ENCODE assay signal across 8 mouse cellular contexts in the genomic region with DNA sequence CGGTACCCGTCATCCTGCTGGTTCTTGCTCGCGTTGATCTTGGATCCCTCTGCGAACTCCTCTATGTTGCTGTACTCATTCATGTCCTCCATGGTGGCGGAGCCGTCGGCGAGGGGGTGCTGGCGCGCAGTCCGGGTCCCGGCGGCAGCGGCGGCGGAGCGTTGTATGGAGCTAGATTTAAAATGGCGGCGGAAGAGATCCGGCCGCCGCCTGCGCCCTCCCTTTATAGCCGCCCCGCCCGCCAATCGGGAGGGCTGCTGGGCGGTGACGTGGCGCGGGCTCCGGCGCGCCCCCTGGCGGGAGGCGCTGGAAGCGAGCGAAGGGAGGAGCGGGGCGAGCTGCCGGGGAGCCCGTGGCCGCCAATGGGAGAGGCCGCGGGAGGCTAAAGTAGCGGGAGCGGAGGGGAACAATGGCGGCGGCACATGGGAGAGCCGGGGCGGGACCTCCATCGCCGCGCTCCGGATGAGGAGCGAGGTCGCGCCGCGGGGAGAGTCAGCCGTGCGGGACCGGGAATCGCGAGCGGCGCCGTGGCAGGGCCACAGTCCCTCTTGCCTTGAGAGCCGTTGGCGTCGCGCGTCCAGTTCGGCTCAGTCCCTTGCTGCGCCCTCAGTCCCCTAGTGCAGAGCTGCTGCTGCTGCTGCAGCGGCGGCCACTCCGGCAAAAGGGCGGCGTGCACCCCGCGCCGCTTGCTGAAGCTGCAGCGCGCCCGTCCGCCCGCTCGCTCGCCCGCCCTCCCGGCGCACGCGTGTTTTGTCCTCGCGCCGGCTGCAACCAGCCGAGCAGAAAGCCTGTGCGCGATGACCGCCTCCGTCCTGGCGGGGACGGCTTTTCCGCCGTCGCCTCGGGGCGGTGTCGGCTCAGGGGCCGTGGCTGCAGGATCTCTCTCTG. TPM values are rescaled to one million over a fixed set of nuclear protein-coding genes. Genes with fewer than 3 reads are reported as not detected.
DNase-seq lines count a peak whose midpoint lies in the region; ATAC-seq and TF ChIP-seq lines count a peak whose summit lies in the region.

No protein-coding gene starts in this region.

- peak; percentile 78 for ATAC-seq in embryonic facial prominence, embryonic 14.5 days (ENCODE audit: low read depth)
- ATAC-seq in limb, embryonic 13.5 days (ENCODE audit: low FRiP score, low read depth): peak; percentile 79
- peak; percentile 79 for ATAC-seq in midbrain, embryonic 15.5 days (replicated peaks)

- TF ChIP-seq POLR2A in bone marrow, adult 2 months (IDR thresholded peaks at IDR 0.05; ENCODE audit: borderline replicate concordance, control insufficient read depth, low read depth, low read length): peak; percentile 64; the same call in 1 of the 2 replicates

- peaks cover 35% of the 10 kb centered on the region for H3K36me3 ChIP-seq in embryonic facial prominence, embryonic 14.5 days (ENCODE audit: control insufficient read depth, insufficient read depth, low read length)
- peaks cover 37% of the 10 kb centered on the region for H3K36me3 ChIP-seq in limb, embryonic 13.5 days
- peaks cover 12% of the 10 kb centered on the region; the same call in 1 of the 2 replicates for H3K36me3 ChIP-seq in midbrain, embryonic 15.5 days (replicated peaks)

- no peaks in the 10 kb centered on the region for H3K27me3 ChIP-seq in embryonic facial prominence, embryonic 14.5 days (replicated peaks; ENCODE audit: control insufficient read depth, insufficient read depth, low read length)
- H3K27me3 ChIP-seq in limb, embryonic 13.5 days: no peaks in the 10 kb centered on the region
- no peaks in the 10 kb centered on the region for H3K27me3 ChIP-seq in midbrain, embryonic 15.5 days (replicated peaks)

- peak; percentile 92 for DNase-seq in 416B (ENCODE audit: low read depth)
- peak; percentile 93 for DNase-seq in embryonic facial prominence, embryonic 14.5 days (ENCODE audit: low spot score)
- DNase-seq in heart, adult 8-10 months (ENCODE audit: low spot score): peak; percentile 94
- peak; percentile 97 for DNase-seq in kidney, adult 9 months
- peak; percentile 94 to 96 for DNase-seq in spleen, adult 18-20 months

- peak overlapping the region; percentile 97 for H3K4me2 ChIP-seq in embryonic facial prominence, embryonic 14.5 days (ENCODE audit: low read depth, low read length)
- peak overlapping the region; percentile 75 for H3K4me2 ChIP-seq in limb, embryonic 13.5 days (replicated peaks)
- H3K4me2 ChIP-seq in midbrain, embryonic 15.5 days: peak overlapping the region; percentile 91

- H3K27ac ChIP-seq in bone marrow, adult 2 months (ENCODE audit: control insufficient read depth, insufficient read depth, low read depth, low read length, poor library complexity): peak overlapping the region; percentile 94
- H3K27ac ChIP-seq in embryonic facial prominence, embryonic 14.5 days (replicated peaks; ENCODE audit: low read depth, low read length): peak overlapping the region; percentile 99
- peak overlapping the region; percentile 98 for H3K27ac ChIP-seq in limb, embryonic 13.5 days
- H3K27ac ChIP-seq in midbrain, embryonic 15.5 days: peak overlapping the region; percentile 100

- peak overlapping the region; percentile 99 for H3K9ac ChIP-seq in embryonic facial prominence, embryonic 14.5 days (ENCODE audit: low read depth, low read length)
- H3K9ac ChIP-seq in limb, embryonic 13.5 days: peak overlapping the region; percentile 100
- H3K9ac ChIP-seq in midbrain, embryonic 15.5 days: peak overlapping the region; percentile 99

- under 1% methylated on average over 113 of the region's 113 CpGs for WGBS in bone marrow, adult 2 months
- WGBS in embryonic facial prominence, embryonic 14.5 days: 0% methylated on average over 47 of the region's 113 CpGs
- WGBS in limb, embryonic 13.5 days: under 1% methylated on average over 87 of the region's 113 CpGs
- WGBS in midbrain, embryonic 15.5 days: under 1% methylated on average over 111 of the region's 113 CpGs

- no peaks in the 10 kb centered on the region for H3K9me3 ChIP-seq in embryonic facial prominence, embryonic 14.5 days (ENCODE audit: control insufficient read depth, low read length)
- no peaks in the 10 kb centered on the region for H3K9me3 ChIP-seq in limb, embryonic 13.5 days
- no peaks in the 10 kb centered on the region for H3K9me3 ChIP-seq in midbrain, embryonic 15.5 days

- TF ChIP-seq CTCF in bone marrow, adult 2 months (IDR thresholded peaks at IDR 0.05; ENCODE audit: control insufficient read depth, insufficient read depth, low read length): peak; percentile 78

- peak overlapping the region; percentile 99 for H3K4me3 ChIP-seq in bone marrow, adult 2 months (replicated peaks; ENCODE audit: control insufficient read depth, low read depth, low read length)
- H3K4me3 ChIP-seq in embryonic facial prominence, embryonic 14.5 days (ENCODE audit: low read depth, low read length): peak overlapping the region; percentile 99
- peak overlapping the region; percentile 96 for H3K4me3 ChIP-seq in limb, embryonic 13.5 days
- peak overlapping the region; percentile 86 for H3K4me3 ChIP-seq in midbrain, embryonic 15.5 days

- no peaks in the 10 kb centered on the region; the same call in 1 of the 2 replicates for H3K4me1 ChIP-seq in bone marrow, adult 2 months (ENCODE audit: control insufficient read depth, insufficient read depth, low read length)
- peaks cover 14% of the 10 kb centered on the region; the same call in 1 of the 2 replicates for H3K4me1 ChIP-seq in embryonic facial prominence, embryonic 14.5 days (ENCODE audit: control insufficient read depth, insufficient read depth, low read length)
- peaks cover 42% of the 10 kb centered on the region for H3K4me1 ChIP-seq in limb, embryonic 13.5 days
- peaks cover 51% of the 10 kb centered on the region for H3K4me1 ChIP-seq in midbrain, embryonic 15.5 days

RNA-seq across cellular contexts. Expression of a gene that starts 0.5 kb away (rescaled TPM):
- 116 and 161 TPM in 2 replicates for polyA plus RNA-seq in bone marrow, adult 2 months (2011; ENCODE audit: insufficient read depth, insufficient read length, low replicate concordance, missing spikeins)
- 148 and 178 TPM in 2 replicates for polyA plus RNA-seq in embryonic facial prominence, embryonic 14.5 days (2014; fragmentation: Nextera tagmentation; extraction: Ambion mirVana)
- total RNA-seq in heart, adult 8-10 months (2022): 10 to 100 TPM; 43.4 to 74.6 (median 60.0) TPM
- 218 and 231 TPM in 2 replicates for polyA plus RNA-seq in limb, embryonic 13.5 days (2015; fragmentation: Nextera tagmentation; extraction: Ambion mirVana)
- 221 and 226 TPM in 2 replicates for polyA plus RNA-seq in midbrain, embryonic 15.5 days (2015; fragmentation: Nextera tagmentation; extraction: Ambion mirVana)

RNA-seq across cellular contexts. Expression of a gene that starts 0.8 kb away (rescaled TPM):
- polyA plus RNA-seq in bone marrow, adult 2 months (2011; ENCODE audit: insufficient read depth, insufficient read length, low replicate concordance, missing spikeins): 2.3 and 7.5 TPM in 2 replicates
- 37.2 and 37.6 TPM in 2 replicates for polyA plus RNA-seq in embryonic facial prominence, embryonic 14.5 days (2014; fragmentation: Nextera tagmentation; extraction: Ambion mirVana)
- total RNA-seq in heart, adult 8-10 months (2022): 1 to 10 TPM; 5.7 to 8.6 (median 8.3) TPM
- 49.0 and 49.8 TPM in 2 replicates for polyA plus RNA-seq in limb, embryonic 13.5 days (2015; fragmentation: Nextera tagmentation; extraction: Ambion mirVana)
- 51.7 and 56.2 TPM in 2 replicates for polyA plus RNA-seq in midbrain, embryonic 15.5 days (2015; fragmentation: Nextera tagmentation; extraction: Ambion mirVana)

Comparison
In these comparisons a context has a peak if more than half of its experiments do, and no peak if none do; other contexts are left out.
1. Peak in every context shown above with its lines: DNase-seq, ATAC-seq, H3K4me3 ChIP-seq and H3K27ac ChIP-seq.